Mouse (Mus musculus) liver, embryonic 11.5 days (tissue): Measurements from ENCODE around the gene Cnnm3. TPM values are rescaled to one million over a fixed set of nuclear protein-coding genes. Genes with fewer than 3 reads are reported as not detected.

Experiments
- ATAC-seq: fragments of 200-750 bp; cut with Nextera tagmentation; replicated peaks from 2 replicates; pipeline ENCODE4 v1.8.0; 2017; ENCODE audit warnings: moderate number of reproducible peaks, mild to moderate bottlenecking, moderate TSS enrichment, moderate library complexity; ENCODE audit not compliant: low FRiP score
- DNase-seq: peaks from one replicate; pipeline ENCODE4 v3.0.0-alpha.2; 2017; ENCODE audit warnings: low spot score
- H3K27ac ChIP-seq: fragments of 300-500 bp; sonication (generic); 2 replicates; pipeline ENCODE4 v1.5.1; 2014; ENCODE audit warnings: mild to moderate bottlenecking, low read depth, low read length, control low read depth
- H3K27me3 ChIP-seq: fragments of 300-500 bp; sonication (generic); replicated peaks from 2 replicates; pipeline ENCODE4 v1.6.1; 2014; ENCODE audit warnings: low read length, mixed read lengths; ENCODE audit not compliant: control insufficient read depth, insufficient read depth
- H3K36me3 ChIP-seq: fragments of 300-500 bp; sonication (generic); 2 replicates; pipeline ENCODE4 v1.6.1; 2014; ENCODE audit warnings: mild to moderate bottlenecking, low read length, moderate library complexity, mixed read lengths; ENCODE audit not compliant: control insufficient read depth, insufficient read depth
- H3K4me1 ChIP-seq: fragments of 300-500 bp; sonication (generic); replicated peaks from 2 replicates; pipeline ENCODE4 v1.6.1; 2014; ENCODE audit warnings: low read length, mixed read lengths; ENCODE audit not compliant: control insufficient read depth, insufficient read depth
- H3K4me2 ChIP-seq: fragments of 300-500 bp; sonication (generic); 2 replicates; pipeline ENCODE4 v1.6.1; 2014; ENCODE audit warnings: mild to moderate bottlenecking, control low read depth, moderate library complexity
- H3K4me3 ChIP-seq: fragments of 300-500 bp; sonication (generic); 2 replicates; pipeline ENCODE4 v1.5.1; 2014; ENCODE audit warnings: low read depth, low read length, control low read depth
- H3K9ac ChIP-seq: fragments of 300-500 bp; sonication (generic); 2 replicates; pipeline ENCODE4 v1.6.1; 2014; ENCODE audit warnings: low read depth, low read length, control low read depth
- H3K9me3 ChIP-seq: fragments of 300-500 bp; sonication (generic); 2 replicates; pipeline ENCODE4 v1.6.1; 2016; ENCODE audit warnings: low read length, inconsistent platforms, mixed read lengths; ENCODE audit not compliant: control insufficient read depth
- WGBS: fragments of 180-500 bp; shearing (Covaris S2); extraction: QIAGEN DNeasy Blood & Tissue Kit; methylation state at CpG from one replicate; pipeline ENCODE4 v1.1.7; 2014; 5-methylcytosine and 5-hydroxymethylcytosine counted together
- polyA plus RNA-seq: library from polyadenylated mRNA; unstranded; fragments of >200 nt; fragmentation: Nextera tagmentation; extraction: Ambion mirVana; gene quantifications from 2 replicates; pipeline ENCODE4 v1.2.1, GENCODE M21; 2014

Gene Cnnm3
- polyA plus RNA-seq, 1 experiment from 2014 or later = 3.3 TPM

- no peak for DNase-seq
- H3K36me3 ChIP-seq = no peaks in the 10 kb centered on the region
- no peak for ATAC-seq
- H3K9ac ChIP-seq = no peak overlapping the region
- H3K27ac ChIP-seq = no peak overlapping the region
- no peak overlapping the region for H3K4me3 ChIP-seq
- H3K4me2 ChIP-seq = no peak overlapping the region
- peaks cover 12% of the 10 kb centered on the region for H3K4me1 ChIP-seq
- 47% methylated on average over 7 of the region's 7 CpGs for WGBS
- H3K27me3 ChIP-seq = 0 out of 2 replicates have a peak, but pooled peaks cover 2% of the 10 kb centered on the region
- H3K9me3 ChIP-seq = no peaks in the 10 kb centered on the region
Measured at GRCm38 (mm10) chr1:36569694-36570276, 58.1 kb downstream of the Cnnm3 start.

GRCm38 (mm10) chr1:36570320-36570719 lies 58.7 kb downstream of the Cnnm3 start:
- Histone ChIP-seq H3K27ac (no peak overlapping the region), H3K4me1 (peaks cover 14% of the 10 kb centered on the region), H3K9ac (no peak overlapping the region)

GRCm38 (mm10) chr1:36571627-36572026 lies 60.0 kb downstream of the Cnnm3 start:
- H3K4me1 ChIP-seq = peaks cover 17% of the 10 kb centered on the region
- ATAC-seq = peak; percentile 18; the same call in 1 of the 2 replicates
- no peak overlapping the region for H3K27ac ChIP-seq

More at GRCm38 (mm10) chr1:36570320-36570719, 58.7 kb downstream of the Cnnm3 start:
- 78% methylated on average over 5 of the region's 5 CpGs for WGBS
- H3K27me3 ChIP-seq = 0 out of 2 replicates have a peak, but pooled peaks cover 2% of the 10 kb centered on the region
- H3K36me3 ChIP-seq = no peaks in the 10 kb centered on the region
- DNase-seq = no peak
- no peak overlapping the region for H3K4me2 ChIP-seq
- no peak for ATAC-seq
- no peak overlapping the region for H3K4me3 ChIP-seq
- no peaks in the 10 kb centered on the region for H3K9me3 ChIP-seq

GRCm38 (mm10) chr1:36572140-36572700 lies 60.6 kb downstream of the Cnnm3 start:
- Histone ChIP-seq H3K4me3 (no peak overlapping the region), H3K4me2 (no peak overlapping the region), H3K27me3 (0 out of 2 replicates have a peak, but pooled peaks cover 2% of the 10 kb centered on the region), H3K36me3 (no peaks in the 10 kb centered on the region), H3K9ac (no peak overlapping the region), H3K27ac (no peak overlapping the region), H3K9me3 (no peaks in the 10 kb centered on the region), H3K4me1 (peaks cover 20% of the 10 kb centered on the region)
- 53% methylated on average over 2 of the region's 2 CpGs for WGBS
- no peak for ATAC-seq
- DNase-seq = no peak

More at GRCm38 (mm10) chr1:36571627-36572026, 60.0 kb downstream of the Cnnm3 start:
- no peak for DNase-seq
- no peak overlapping the region for H3K9ac ChIP-seq
- H3K4me2 ChIP-seq = no peak overlapping the region
- H3K36me3 ChIP-seq = no peaks in the 10 kb centered on the region
- no peaks in the 10 kb centered on the region for H3K9me3 ChIP-seq
- 0 out of 2 replicates have a peak, but pooled peaks cover 2% of the 10 kb centered on the region for H3K27me3 ChIP-seq
- no peak overlapping the region for H3K4me3 ChIP-seq
- WGBS = 33% methylated on average over 6 of the region's 6 CpGs

- Histone ChIP-seq H3K4me2 (no peak overlapping the region), H3K4me3 (no peak overlapping the region), H3K9me3 (no peaks in the 10 kb centered on the region), H3K27me3 (0 out of 2 replicates have a peak, but pooled peaks cover 2% of the 10 kb centered on the region), H3K36me3 (no peaks in the 10 kb centered on the region), H3K9ac (no peak overlapping the region), H3K4me1 (peaks cover 21% of the 10 kb centered on the region), H3K27ac (no peak overlapping the region)
- DNase-seq = no peak
- 66% methylated on average over 1 of the region's 1 CpGs for WGBS
- ATAC-seq = no peak
Measured at GRCm38 (mm10) chr1:36572709-36573108, 61.0 kb downstream of the Cnnm3 start.

- Histone ChIP-seq H3K4me2 (no peak overlapping the region), H3K4me1 (peaks cover 21% of the 10 kb centered on the region), H3K9ac (no peak overlapping the region), H3K9me3 (no peaks in the 10 kb centered on the region), H3K27me3 (0 out of 2 replicates have a peak, but pooled peaks cover 2% of the 10 kb centered on the region), H3K27ac (no peak overlapping the region), H3K4me3 (no peak overlapping the region), H3K36me3 (no peaks in the 10 kb centered on the region)
- DNase-seq (no peak), ATAC-seq (no peak)
- 85% methylated on average over 8 of the region's 8 CpGs for WGBS
Measured at GRCm38 (mm10) chr1:36573524-36573923, 61.9 kb downstream of the Cnnm3 start.

- H3K4me2 ChIP-seq = no peak overlapping the region
- H3K27ac ChIP-seq = no peak overlapping the region
- H3K27me3 ChIP-seq = 0 out of 2 replicates have a peak, but pooled peaks cover 2% of the 10 kb centered on the region
- peaks cover 21% of the 10 kb centered on the region for H3K4me1 ChIP-seq
- ATAC-seq (no peak), DNase-seq (no peak)
- H3K9ac ChIP-seq = no peak overlapping the region
- 83% methylated on average over 5 of the region's 5 CpGs for WGBS
- H3K9me3 ChIP-seq = no peaks in the 10 kb centered on the region
- no peak overlapping the region for H3K4me3 ChIP-seq
- H3K36me3 ChIP-seq = no peaks in the 10 kb centered on the region
Measured at GRCm38 (mm10) chr1:36574196-36574955, 62.7 kb downstream of the Cnnm3 start.

- Histone ChIP-seq H3K4me3 (no peak overlapping the region), H3K36me3 (no peaks in the 10 kb centered on the region), H3K4me2 (no peak overlapping the region), H3K9ac (no peak overlapping the region), H3K27me3 (0 out of 2 replicates have a peak, but pooled peaks cover 2% of the 10 kb centered on the region), H3K9me3 (no peaks in the 10 kb centered on the region), H3K4me1 (peaks cover 26% of the 10 kb centered on the region), H3K27ac (no peak overlapping the region)
- ATAC-seq = no peak
- WGBS = 61% methylated on average over 6 of the region's 6 CpGs
- DNase-seq = no peak
Measured at GRCm38 (mm10) chr1:36575347-36575746, 63.7 kb downstream of the Cnnm3 start.
